Mouse (Mus musculus) spleen, postnatal 4 days (tissue): ENCODE measurements around the gene Erv3.
A peak's percentile ranks its signal among the peaks of the same experiment; 100 is the strongest.

Source experiments
- DNase-seq, 2 experiments: peaks; one replicate each; pipeline ENCODE4 v3.0.0; 2022; ENCODE audit warnings: low spot score in 2 of 2

Gene Erv3

DNA sequence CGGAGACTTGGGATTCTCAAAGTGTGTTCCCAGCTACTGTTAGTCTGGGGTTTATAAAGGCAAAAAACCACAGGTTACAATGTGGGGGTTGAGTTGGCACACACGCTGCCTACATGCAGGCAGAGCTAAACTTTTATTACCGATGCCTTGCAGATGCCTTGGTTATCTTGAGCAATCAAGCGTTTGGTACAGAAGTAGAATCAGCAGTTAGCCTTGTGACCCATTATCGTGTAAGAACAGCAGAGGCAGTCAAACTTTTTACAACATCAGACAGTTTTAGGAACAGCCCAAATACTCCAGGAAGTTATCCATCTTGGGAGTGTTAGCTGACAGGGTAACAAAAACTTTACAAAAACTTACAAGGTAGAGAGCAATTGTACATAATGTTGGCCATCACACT, at the start of gene Erv3:
Gene Erv3, minus strand, starts transcription at position 27 of the 400 bp plus-strand sequence.
- no peak for DNase-seq

DNA sequence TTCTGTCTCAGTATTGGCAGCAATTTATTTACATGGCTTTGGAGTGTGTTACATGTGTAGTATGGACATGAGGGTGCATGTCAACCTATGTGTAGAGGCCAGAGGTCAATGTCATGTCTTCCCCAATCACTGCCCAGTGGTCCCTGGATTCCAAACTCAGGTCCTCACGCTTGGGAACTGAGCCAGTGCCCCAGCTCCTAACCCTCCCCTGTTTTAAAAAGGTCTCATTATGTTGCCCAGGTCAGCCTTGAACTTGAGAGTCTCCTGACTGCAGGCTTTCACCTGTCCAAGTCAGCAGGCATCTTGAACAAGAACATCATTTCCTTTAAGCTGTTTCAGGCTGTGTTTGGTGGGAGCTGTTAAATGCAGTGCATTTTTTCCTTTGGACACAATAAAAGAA, 49.4 kb upstream of the Erv3 start:
- no peak for DNase-seq

DNA sequence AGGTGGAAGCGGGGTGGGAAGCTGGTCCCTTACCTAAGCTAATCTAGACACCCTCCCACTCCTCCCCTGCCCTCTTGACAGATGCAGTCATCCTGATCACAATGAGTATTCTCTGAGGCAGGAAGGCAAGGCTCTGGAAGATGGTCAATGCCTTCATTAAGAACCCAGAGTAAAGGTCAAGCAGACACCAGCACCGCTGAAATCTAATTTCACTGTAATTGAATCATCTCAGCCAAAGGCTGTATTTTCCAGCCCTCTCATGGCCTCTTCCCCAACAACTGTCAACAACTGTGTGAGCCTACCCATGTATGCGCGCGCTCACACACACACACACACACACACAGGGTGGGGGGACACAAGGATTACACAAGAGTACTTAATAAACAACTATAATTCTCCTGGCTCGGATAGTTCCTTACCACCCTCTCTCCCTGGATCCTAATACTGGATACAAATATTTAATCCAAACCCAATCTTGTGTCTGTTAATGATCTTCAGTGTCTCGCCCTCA, 48.9 kb upstream of the Erv3 start:
- DNase-seq, result no peak

DNA sequence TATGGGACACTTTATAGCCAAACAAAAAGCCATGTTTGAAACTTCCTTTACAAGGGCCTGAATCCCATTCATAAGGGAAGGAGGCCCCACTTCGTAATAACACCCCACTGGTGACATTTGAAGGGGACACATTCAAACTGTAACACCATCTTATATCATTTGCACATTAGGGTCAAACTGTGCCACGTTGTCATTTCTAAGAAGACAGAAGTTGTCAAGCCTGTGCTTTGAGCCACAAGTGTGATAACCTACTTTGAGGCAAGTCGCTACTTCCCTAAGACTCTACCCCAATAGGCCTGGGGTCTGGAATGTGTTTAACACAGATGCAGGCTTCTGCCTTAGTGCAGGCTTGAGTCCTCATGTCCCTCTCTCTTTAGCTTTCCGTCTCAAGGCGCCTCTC, 47.8 kb upstream of the Erv3 start:
- DNase-seq, result no peak

DNA sequence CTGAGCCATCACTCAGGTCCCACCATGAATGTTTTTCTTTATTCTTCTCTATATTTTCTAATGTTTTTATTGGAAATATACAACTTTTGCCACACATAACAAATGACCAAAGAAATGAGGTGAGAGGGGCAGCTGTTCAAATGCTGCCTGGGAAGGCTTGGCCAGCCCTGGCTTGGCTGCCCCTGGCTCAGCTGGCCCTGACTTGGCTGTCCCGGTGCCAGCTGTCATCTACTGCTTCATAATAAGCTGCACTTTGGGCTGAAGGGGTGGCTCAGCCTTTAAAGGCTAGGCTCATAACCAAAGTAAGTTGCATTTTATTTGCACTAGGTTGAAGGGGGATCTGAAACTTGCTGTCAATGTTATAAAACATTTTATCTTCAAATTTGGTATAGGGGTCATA, 47.3 kb upstream of the Erv3 start:
- no peak for DNase-seq

DNA sequence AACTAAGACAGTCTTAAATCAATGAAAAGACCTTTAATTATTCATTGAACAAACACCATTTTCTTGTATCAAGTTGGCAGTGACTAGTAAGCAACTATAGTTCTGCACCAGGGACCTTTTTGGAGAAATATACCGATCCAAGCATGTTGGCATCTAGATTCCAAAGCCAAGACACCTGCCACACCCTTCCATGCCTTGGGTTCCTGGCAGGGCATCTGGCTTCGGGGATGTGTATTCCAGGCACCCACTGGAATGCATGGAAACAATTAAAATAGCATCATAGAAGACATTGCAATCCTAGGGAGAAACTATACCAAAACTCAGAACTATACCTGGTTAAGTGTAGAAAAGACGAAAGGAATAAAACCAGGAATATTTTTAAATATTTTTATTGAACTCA, 46.7 kb upstream of the Erv3 start:
- DNase-seq, result no peak

DNA sequence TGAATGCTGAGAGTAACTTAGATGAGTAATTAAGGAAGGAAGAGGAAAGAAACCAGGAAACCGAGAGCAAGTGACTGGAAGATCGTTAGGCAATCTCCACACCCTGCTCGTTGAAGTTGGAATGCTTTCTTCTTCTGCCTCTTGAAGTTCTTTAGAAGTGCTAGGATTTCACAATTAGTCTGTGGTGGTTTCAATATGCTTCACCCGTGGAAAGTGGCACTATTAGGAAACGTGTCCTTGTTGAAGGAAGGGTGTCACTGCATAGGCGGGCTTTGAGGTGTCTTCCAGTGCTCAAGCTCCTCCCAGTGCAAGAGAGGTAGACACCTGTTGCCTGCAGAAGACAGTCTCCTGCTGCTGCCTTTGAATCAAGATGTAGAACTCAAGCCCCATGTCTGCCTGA, 46.2 kb upstream of the Erv3 start:
- DNase-seq, result no peak

DNA sequence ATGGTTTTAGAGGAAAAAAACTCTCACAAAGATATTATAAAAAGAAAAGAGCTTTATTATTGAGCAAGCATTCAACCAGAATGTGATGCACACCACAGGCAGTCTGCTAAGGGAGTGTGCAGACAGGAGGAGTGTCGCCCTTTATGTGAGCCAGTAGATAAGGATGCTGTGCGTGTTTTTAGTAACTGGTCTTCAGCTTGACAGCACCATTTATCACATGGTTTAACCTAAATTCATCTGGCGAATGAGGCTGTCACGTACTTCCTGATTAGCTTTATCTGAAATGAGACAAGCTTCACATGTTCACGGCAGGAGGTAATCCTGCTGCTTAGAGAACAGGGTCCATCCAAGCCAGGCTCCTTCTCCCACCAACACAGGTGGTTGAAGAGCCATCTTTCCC, 45.5 kb upstream of the Erv3 start:
- peak in 1 of 2 experiments; percentile 30 for DNase-seq

DNA sequence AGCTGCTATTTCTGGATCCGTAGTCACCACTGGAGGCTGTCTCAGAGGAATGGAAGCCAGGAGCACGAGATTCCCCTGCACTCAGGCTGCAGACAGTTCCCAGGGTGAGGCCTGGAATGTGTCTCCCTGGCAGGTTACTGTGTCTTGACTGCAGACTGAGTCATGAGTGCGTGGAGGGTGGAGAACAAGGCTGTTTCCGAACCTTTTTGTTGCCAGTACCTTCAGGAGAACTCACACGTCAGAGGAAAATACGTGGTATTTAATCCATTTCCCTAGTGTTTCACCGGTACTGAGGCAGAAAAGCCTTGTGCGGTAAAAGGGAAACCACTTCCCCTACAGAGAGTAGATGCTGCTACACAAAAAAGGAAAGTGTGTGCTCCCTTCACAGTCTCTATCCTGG, 43.3 kb upstream of the Erv3 start:
- DNase-seq, result no peak

DNA sequence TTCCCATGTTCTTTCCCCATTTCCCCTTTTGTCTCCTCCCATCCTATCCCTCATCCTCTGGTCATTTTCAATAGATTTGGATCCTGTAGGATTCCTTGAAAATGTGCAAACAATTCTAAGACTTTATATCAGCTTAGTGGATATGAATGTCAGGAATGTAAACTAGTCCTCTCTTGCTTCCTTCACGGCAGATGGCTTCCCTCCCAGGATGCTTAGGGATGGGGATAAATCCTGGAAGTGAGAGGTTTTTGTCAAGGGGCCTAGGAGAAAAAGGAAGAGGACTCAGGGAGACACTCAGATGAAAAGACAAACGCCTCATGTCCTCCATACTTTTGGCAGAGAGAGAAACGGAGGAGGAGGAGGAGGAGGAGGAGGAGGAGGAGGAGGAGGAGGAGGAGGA, 42.9 kb upstream of the Erv3 start:
- DNase-seq, result no peak

DNA sequence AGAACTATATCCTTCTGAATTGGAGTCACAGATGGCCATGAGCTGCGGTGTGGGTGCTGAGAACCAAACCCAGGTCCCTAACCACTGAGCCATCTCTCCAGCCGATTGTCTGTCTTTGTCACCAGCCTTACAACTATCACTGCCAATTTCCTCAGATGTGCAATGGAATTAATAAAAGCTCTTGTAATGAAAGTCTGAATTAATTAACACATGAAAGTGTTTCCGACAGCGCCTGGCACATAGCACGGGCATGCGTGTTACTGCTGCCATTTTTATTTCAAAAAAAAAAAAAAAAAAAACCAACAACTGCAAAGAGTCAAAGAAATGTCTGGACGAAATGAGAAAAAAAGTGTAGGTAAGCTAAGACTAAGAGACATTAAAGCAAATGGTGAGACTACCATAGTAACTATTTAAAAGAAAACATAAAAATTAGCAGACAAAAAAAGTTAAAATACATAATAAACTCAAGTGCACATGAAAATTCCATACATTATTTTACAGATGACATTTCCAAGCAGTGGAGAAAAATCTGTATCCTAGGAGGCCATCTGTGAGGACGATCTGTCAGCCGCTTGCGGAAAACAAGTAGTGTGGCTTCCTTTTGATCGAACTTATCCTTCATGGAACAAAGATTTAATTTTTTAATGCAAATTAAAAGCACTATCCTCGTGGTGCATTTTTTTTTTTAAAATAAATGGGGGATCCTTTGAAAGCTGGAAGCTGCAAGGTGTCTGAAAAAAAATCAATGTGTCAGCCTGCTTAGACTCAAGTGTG, 38.0 kb upstream of the Erv3 start:
- no peak for DNase-seq

DNA sequence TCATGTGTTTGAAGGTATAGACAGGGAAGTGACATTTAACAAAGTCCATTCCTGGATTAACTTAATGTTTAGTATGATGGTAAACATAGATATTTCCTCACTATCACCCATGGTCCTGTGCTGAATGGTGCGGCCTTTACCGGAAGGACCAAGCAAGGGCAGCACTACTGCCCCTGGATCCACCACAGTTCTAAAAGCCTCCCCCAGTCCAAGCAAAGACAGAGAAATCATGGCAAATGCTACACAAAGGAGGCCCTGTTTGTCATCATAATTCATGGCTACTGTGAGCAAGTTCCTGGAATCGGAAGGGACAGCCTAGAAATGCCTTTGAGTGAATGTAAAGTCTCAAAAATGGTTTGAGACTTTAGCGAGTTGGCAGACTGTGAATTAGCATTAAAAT, 36.5 kb upstream of the Erv3 start:
- DNase-seq, result no peak

DNA sequence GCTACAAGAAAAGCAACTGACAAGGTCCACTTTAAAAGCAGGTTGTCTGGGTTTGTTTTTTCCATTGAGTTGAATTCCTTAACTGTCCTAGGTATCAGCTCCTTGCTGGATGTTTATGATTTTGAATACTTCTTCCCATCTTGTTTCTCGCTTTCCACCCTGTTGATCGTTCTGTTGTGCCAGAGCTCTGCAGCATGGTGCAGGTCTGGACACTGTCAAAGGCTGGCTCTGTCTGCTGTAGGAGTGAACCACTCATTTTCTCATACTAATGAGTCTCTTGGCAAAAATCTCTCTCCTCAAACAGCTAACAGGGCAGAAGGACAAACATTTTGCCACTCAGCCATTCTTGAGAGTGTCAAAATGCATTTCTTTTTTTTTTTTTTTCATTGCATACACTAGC, 35.6 kb upstream of the Erv3 start:
- no peak for DNase-seq

DNA sequence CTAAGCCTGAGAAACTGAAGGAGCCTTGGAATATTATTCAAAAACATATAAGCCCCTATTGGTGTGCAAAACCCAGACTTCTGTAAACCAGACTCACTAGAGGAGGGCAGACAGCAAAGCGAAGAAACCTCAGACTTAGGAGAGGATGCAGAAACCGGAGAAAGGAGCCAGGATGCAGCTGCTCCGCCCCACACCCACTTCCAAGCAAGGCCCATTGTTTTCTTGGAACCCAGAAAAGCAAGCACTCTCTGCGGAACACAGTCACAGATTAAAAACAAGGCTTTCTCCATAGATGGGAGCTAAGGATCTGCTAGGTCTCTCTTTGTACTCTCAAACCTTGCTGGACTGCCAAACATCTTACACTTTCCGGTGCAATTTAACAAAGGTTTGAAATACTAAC, 33.0 kb upstream of the Erv3 start:
- no peak for DNase-seq

DNA sequence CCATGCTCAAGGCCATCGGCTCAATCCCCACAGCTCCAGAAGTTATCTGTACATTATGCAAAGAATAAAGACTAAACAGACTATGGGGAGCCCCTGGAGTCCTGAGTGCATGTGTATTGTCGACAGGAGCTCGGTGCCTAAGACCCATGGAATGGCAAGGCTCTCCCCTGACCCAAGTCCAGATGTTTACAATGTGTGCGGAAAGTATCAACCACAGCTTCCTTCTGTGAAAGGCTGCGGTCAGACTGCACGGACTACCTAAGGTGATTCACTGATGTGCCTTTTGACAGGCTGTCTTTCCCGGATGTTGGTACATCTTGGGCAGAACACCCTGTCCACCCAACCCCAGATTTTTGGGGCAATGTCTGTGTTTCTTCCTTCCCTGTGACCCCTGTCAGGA, 28.7 kb upstream of the Erv3 start:
- no peak for DNase-seq

DNA sequence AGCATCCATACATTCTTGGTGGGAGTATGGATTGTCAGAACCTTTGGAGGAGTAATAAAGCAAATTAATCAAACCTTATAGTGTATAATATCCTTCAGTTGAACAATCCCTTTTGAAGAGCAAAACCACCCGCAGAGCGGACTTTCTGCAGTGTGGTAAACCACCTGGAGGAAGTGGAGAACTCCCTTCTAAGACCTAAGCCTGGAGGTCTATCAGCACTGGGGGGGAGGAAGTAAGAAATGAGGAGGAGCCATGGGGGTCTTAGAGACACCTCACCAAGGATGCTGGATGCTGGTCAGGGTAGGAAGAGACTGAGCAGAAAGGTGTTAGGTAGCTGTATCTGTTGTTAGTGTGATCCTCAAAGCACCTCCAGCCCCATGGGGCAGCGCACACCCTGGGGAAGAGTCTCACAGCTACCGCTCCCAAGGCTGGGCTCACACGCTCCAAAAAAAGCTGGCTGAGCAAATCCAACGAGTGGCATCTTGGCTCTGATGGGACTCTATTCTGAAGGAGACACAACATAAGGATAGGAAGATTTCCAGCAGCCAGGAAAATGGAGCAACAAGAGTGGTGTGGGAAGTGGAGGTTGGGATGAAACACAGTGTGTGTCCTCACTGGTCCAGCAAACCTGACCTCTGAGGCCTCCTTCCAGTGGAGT, 27.1 kb upstream of the Erv3 start:
- DNase-seq, result no peak

DNA sequence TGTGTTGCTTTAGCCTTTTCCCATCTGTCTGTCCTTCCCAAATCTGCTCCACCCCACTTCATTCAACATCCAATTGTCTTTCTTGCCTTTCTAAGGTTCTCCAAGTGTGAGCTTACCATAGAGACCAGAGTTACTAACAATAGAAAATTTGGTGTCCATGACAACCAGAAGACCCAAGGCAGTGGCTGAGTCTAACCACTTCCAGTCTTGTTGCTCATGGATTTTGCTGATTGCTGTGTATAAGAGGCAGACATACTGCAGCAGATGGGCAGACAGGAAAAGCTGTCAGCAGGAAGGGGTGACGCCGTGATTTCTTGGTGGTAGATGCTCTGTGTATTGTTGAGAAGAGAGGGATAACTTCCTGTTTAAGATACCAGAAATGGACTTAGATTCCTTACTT, 23.6 kb upstream of the Erv3 start:
- no peak for DNase-seq

DNA sequence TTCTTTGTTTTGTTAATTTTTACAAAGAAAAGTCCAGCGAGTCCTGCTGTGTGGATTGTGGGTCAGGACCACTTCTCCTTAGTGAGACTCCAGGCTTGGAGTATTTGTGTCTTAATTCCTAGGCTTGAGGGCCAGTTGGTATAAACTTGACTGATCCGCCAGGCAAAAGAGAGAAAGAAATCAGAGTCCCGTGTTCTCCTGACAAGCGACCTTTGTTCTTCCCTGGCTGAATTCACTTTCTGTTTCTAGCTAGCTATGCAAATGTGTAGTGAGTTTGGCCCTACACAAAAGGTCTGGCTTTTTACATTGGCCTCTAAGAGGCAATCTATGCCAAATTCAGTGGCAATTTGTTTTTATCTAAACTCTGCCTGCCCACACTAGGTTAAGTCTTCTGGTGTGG, 22.2 kb upstream of the Erv3 start:
- DNase-seq, result no peak

DNA sequence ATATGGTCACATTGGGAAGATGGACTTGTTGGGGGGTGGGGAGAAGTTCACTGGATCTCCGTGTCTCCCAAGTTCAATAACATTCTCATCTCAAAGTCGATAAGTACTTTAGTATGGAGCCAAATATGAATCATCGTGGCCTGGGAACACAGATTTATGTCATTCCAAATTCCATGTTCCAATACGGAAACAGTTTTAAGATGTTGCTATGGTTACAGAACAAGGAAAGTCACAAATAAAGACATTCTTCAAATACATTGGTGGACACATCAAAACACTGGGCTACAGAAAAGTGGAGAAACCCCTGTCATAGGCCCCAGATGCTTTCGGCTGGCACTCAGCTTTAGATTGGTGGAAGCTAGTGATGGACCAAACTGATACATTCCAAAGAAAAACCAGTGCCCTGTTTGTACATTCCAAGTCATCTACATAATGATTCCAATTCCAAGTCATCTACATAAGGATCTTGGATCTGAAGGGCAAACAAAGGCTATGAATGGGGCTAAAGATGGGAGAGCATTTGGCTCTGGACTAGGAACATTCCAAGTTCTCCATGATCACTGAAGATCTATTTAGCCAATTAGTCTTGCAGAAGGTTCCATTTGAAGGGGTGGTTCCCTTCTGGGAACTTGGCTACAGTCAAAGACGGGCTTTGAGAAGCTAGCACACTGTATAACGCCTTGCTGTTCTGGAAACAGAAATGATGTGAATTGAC, 17.2 kb upstream of the Erv3 start:
- no peak for DNase-seq

DNA sequence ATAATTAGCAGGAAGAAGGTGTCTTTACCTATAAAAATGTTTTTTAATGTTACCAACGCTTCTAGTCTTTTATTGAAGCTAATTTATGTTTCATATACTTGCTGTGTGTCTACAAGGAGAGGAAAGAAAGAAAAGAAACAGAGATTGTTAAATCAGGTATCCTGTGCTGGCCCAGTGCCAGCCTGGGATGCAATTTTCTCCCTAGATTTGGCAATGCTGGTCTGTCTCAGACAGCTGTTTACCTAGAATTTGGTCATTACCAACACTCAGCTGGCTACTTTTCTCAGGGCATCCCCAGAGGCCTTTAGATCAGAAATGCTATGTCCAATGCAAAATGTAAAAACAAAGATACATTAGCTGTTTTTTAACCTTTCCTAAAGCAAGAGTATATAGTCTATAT, 13.8 kb upstream of the Erv3 start:
- no peak for DNase-seq

DNA sequence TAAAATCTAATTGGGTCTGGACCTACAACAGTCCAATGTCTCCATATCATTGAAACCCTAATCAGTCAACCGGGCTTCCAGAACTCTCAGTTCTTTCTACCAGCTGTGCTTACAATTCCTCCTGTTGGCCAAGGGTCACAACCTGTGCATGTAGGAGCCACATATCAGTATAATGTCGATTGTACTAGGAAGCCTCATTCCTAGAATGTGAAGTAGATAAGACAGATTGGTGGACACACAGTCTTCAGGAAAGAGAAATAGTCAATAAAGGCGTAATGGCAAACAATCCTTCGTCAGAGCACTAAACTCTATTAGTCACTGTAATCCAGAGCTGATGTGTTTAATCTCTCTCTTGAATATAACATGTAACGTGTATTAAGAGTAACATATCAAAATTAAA, 9.4 kb upstream of the Erv3 start:
- no peak for DNase-seq

DNA sequence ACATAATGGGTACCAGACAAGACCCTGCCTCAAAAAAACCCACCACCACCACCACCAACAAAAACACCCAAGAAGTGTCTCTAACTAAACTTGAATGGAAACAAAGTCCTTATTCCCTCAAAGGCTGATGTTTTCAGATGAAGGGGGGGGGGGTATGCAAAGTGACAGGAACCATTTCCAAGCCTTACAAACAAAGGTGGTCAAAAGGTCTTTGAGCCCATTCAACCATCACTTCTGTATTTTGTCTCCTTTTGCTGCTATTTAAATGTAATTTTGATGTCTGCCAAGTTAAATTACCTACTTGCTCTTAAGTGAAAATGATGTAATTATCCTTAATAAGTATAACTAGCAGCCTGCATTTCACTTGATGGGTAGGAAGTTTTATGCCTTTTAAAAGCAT, 7.1 kb upstream of the Erv3 start:
- no peak for DNase-seq

DNA sequence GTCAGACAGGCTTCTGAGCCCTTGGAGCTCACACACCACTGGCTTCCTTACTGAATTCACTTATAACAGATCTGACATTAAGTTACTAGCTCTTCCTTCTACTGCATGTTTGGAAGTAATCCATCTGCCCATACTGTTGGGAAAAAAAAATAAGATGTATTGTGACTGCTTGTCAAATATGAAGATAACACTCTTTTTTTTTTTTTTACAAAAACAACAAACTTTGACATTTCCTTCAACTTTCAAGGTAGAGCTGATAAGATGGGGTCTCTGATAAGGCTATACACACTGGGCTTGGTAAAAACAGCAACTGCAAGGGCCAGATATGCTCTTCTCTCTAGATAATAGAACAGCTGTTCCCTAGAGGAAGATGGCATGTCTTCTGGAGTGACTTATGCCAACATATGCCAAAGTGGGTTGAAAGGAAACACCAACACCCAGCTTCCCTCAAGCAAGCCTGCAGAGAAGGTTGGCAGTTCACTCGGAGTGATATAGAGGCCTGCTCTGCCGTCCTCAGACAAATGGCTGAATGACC, 4.8 kb upstream of the Erv3 start:
- no peak for DNase-seq
